Mouse (Mus musculus) hindbrain, embryonic 15.5 days (tissue): ENCODE measurements at regions not wholly inside any gene's neighbourhood (a gene's known extent, or its start where the extent isn't known, plus 50 kb on each side); places are given as distances from the start of the nearest gene placed in this dataset.
"Not testable (repeated sequence)": the region's sequence is repeated elsewhere in the genome, so short reads cannot be mapped to it uniquely, and the experiment has no call there.

Experiments used
- ATAC-seq: fragments of 200-750 bp; cut with Nextera tagmentation; 2 replicates; pipeline ENCODE4 v1.8.0; 2017; ENCODE audit warnings: low read depth, moderate number of reproducible peaks, moderate TSS enrichment; ENCODE audit not compliant: low FRiP score
- H3K27ac ChIP-seq: fragments of 300-500 bp; sonication (generic); replicated peaks from 2 replicates; pipeline ENCODE4 v1.5.1; 2015; ENCODE audit warnings: mild to moderate bottlenecking, inconsistent platforms
- H3K27me3 ChIP-seq: fragments of 300-500 bp; sonication (generic); 2 replicates; pipeline ENCODE4 v1.6.1; 2015; ENCODE audit warnings: control low read depth, inconsistent platforms
- H3K36me3 ChIP-seq: fragments of 300-500 bp; sonication (generic); 2 replicates; pipeline ENCODE4 v1.6.1; 2015; ENCODE audit warnings: control low read depth, inconsistent platforms
- H3K4me1 ChIP-seq: fragments of 300-500 bp; sonication (generic); replicated peaks from 2 replicates; pipeline ENCODE4 v1.6.1; 2015; ENCODE audit warnings: control low read depth, inconsistent platforms
- H3K4me2 ChIP-seq: fragments of 300-500 bp; sonication (generic); 2 replicates; pipeline ENCODE4 v1.6.1; 2015; ENCODE audit warnings: moderate library complexity, mild to moderate bottlenecking, inconsistent platforms
- H3K4me3 ChIP-seq: fragments of 300-500 bp; sonication (generic); 2 replicates; pipeline ENCODE4 v1.5.1; 2015; ENCODE audit warnings: mild to moderate bottlenecking, inconsistent platforms
- H3K9ac ChIP-seq: fragments of 300-500 bp; sonication (generic); 2 replicates; pipeline ENCODE4 v1.6.1; 2015; ENCODE audit warnings: inconsistent platforms
- H3K9me3 ChIP-seq: fragments of 300-500 bp; sonication (generic); 2 replicates; pipeline ENCODE4 v1.6.1; 2016; ENCODE audit warnings: control low read depth, inconsistent platforms
- WGBS: fragments of 180-500 bp; shearing (Covaris S2); methylation state at CpG from one replicate; pipeline ENCODE4 v1.1.7; 2015; 5-methylcytosine and 5-hydroxymethylcytosine counted together

GRCm38 (mm10) chr2:94772801-94773200, 334.9 kb upstream of the Api5 start:
- H3K4me3 ChIP-seq = no peak overlapping the region
- H3K36me3 ChIP-seq = no peaks in the 10 kb centered on the region
- no peak overlapping the region for H3K4me2 ChIP-seq
- WGBS = 83% methylated on average over 3 of the region's 3 CpGs
- no peak for ATAC-seq
- H3K9ac ChIP-seq = no peak overlapping the region
- H3K27me3 ChIP-seq = no peaks in the 10 kb centered on the region
- 0 out of 2 replicates have a peak, but pooled peaks cover 4% of the 10 kb centered on the region for H3K4me1 ChIP-seq
- H3K9me3 ChIP-seq = no peaks in the 10 kb centered on the region
- H3K27ac ChIP-seq = no peak overlapping the region

GRCm38 (mm10) chr2:94772268-94772667, 334.3 kb upstream of the Api5 start:
- Histone ChIP-seq H3K4me3 (no peak overlapping the region), H3K27ac (no peak overlapping the region), H3K9me3 (no peaks in the 10 kb centered on the region), H3K4me1 (0 out of 2 replicates have a peak, but pooled peaks cover 4% of the 10 kb centered on the region), H3K9ac (no peak overlapping the region), H3K36me3 (no peaks in the 10 kb centered on the region), H3K27me3 (no peaks in the 10 kb centered on the region), H3K4me2 (no peak overlapping the region)
- ATAC-seq = no peak
- 25% methylated on average over 4 of the region's 4 CpGs for WGBS

DNA sequence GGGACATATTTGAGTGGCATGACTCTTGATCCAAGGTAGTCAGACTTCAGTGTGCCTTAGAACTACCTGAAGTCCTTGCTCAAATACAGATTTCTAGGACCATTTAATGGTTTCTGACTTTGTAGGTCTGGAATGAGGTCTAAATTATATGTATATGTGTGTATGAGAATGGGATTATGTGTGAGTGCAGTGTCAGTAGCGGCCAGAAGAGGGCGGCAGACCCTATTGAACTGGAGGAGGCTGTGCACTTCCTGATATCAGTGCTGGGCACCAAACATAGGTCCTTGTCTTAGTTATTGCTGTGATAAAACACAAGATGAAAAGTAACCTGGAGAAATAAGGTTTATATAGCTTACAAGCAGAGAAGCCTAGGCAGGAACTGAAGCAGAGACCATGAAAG, 328.6 kb upstream of the Api5 start:
- no peak overlapping the region for H3K4me3 ChIP-seq
- no peaks in the 10 kb centered on the region for H3K27me3 ChIP-seq
- ATAC-seq = no peak
- no peak overlapping the region for H3K27ac ChIP-seq
- peaks cover 8% of the 10 kb centered on the region for H3K4me1 ChIP-seq
- H3K9ac ChIP-seq = no peak overlapping the region
- H3K4me2 ChIP-seq = no peak overlapping the region
- no peaks in the 10 kb centered on the region for H3K36me3 ChIP-seq
- no peaks in the 10 kb centered on the region for H3K9me3 ChIP-seq
- 95% methylated on average over 2 of the region's 2 CpGs for WGBS

GRCm38 (mm10) chr2:94764852-94765435, 327.0 kb upstream of the Api5 start:
- no peaks in the 10 kb centered on the region for H3K36me3 ChIP-seq
- H3K4me3 ChIP-seq = no peak overlapping the region
- H3K4me1 ChIP-seq = peaks cover 8% of the 10 kb centered on the region
- peak overlapping the region; percentile 21 for H3K4me2 ChIP-seq
- no peaks in the 10 kb centered on the region for H3K9me3 ChIP-seq
- WGBS = 14% methylated on average over 8 of the region's 8 CpGs
- ATAC-seq = peak; percentile 78
- H3K27ac ChIP-seq = peak overlapping the region; percentile 46; the same call in 1 of the 2 replicates
- no peaks in the 10 kb centered on the region for H3K27me3 ChIP-seq
- no peak overlapping the region for H3K9ac ChIP-seq

GRCm38 (mm10) chr2:94764451-94764850, 326.5 kb upstream of the Api5 start:
- H3K9ac ChIP-seq = no peak overlapping the region
- H3K4me2 ChIP-seq = no peak overlapping the region
- no peaks in the 10 kb centered on the region for H3K27me3 ChIP-seq
- H3K36me3 ChIP-seq = no peaks in the 10 kb centered on the region
- no peak overlapping the region for H3K27ac ChIP-seq
- peaks cover 8% of the 10 kb centered on the region for H3K4me1 ChIP-seq
- no peak overlapping the region for H3K4me3 ChIP-seq
- 0 out of 2 replicates have a peak, but pooled peaks have one; percentile 54 for ATAC-seq
- no peaks in the 10 kb centered on the region for H3K9me3 ChIP-seq
- WGBS = 7% methylated on average over 3 of the region's 3 CpGs

GRCm38 (mm10) chr2:94748161-94748711, 310.3 kb upstream of the Api5 start:
- H3K4me1 ChIP-seq = no peaks in the 10 kb centered on the region
- no peaks in the 10 kb centered on the region for H3K9me3 ChIP-seq
- ATAC-seq = no peak
- H3K36me3 ChIP-seq = no peaks in the 10 kb centered on the region
- no peak overlapping the region for H3K9ac ChIP-seq
- no peak overlapping the region for H3K27ac ChIP-seq
- no peaks in the 10 kb centered on the region for H3K27me3 ChIP-seq
- WGBS = 79% methylated on average over 3 of the region's 3 CpGs
- H3K4me3 ChIP-seq = no peak overlapping the region
- H3K4me2 ChIP-seq = no peak overlapping the region

DNA sequence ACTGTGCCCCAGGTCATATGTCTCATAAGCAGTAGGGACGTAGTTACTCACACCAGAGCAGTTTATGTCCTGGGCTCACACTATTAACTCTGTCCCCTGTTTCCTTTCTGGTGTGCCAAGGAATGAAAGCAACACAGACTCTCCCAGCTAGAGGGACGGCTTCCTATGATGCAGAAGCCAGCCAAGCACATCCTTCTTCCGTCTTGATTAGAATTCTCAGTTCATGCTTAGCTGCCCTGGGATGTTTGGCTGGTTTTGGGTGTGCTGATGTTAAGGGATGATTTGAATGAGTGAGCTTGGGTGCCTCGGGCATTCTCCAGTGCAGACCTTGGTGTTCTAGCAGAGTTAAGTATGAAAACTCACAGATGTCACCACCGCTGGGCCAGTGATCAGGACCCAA, 291.9 kb upstream of the Api5 start:
- no peak overlapping the region for H3K27ac ChIP-seq
- WGBS = 66% methylated on average over 5 of the region's 5 CpGs

DNA sequence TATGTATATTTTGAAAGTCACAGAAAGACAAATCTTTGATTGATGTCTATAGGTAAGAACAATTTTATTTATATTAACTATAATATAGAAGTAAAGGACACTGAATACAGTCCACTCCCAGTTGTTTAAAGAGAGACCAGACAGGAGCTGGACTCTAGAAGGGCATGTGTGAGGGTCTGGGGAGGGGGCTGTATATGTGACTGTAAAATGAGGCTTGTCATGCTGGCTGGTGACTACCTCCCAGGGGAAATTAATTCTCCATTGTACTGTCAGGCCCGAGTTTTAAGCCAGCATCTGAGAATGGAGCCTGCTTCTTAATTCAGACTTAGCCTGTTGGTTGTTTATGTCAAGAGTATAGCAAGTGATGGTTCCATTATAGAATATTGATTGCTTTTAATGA, 261.4 kb upstream of the Api5 start:
- no peaks in the 10 kb centered on the region for H3K9me3 ChIP-seq
- no peak overlapping the region for H3K27ac ChIP-seq
- H3K4me2 ChIP-seq = no peak overlapping the region
- no peaks in the 10 kb centered on the region for H3K36me3 ChIP-seq
- no peak overlapping the region for H3K9ac ChIP-seq
- H3K27me3 ChIP-seq = no peaks in the 10 kb centered on the region
- no peak overlapping the region for H3K4me3 ChIP-seq
- WGBS = 29% methylated on average over 1 of the region's 1 CpGs
- ATAC-seq = no peak
- no peaks in the 10 kb centered on the region for H3K4me1 ChIP-seq

More for the DNA sequence above, 291.9 kb upstream of the Api5 start:
- no peaks in the 10 kb centered on the region for H3K36me3 ChIP-seq
- H3K4me1 ChIP-seq = no peaks in the 10 kb centered on the region; the same call in 1 of the 2 replicates
- no peaks in the 10 kb centered on the region for H3K9me3 ChIP-seq
- no peak for ATAC-seq
- no peak overlapping the region for H3K4me2 ChIP-seq
- no peak overlapping the region for H3K4me3 ChIP-seq
- no peaks in the 10 kb centered on the region for H3K27me3 ChIP-seq
- H3K9ac ChIP-seq = no peak overlapping the region

- Histone ChIP-seq H3K27me3 (no peaks in the 10 kb centered on the region), H3K9ac (no peak overlapping the region), H3K36me3 (no peaks in the 10 kb centered on the region), H3K27ac (no peak overlapping the region), H3K4me1 (no peaks in the 10 kb centered on the region; the same call in 1 of the 2 replicates), H3K4me2 (no peak overlapping the region), H3K4me3 (no peak overlapping the region), H3K9me3 (no peaks in the 10 kb centered on the region)
- ATAC-seq = no peak
- WGBS = 71% methylated on average over 3 of the region's 3 CpGs
Observed at GRCm38 (mm10) chr2:94695212-94695611, 257.3 kb upstream of the Api5 start.

DNA sequence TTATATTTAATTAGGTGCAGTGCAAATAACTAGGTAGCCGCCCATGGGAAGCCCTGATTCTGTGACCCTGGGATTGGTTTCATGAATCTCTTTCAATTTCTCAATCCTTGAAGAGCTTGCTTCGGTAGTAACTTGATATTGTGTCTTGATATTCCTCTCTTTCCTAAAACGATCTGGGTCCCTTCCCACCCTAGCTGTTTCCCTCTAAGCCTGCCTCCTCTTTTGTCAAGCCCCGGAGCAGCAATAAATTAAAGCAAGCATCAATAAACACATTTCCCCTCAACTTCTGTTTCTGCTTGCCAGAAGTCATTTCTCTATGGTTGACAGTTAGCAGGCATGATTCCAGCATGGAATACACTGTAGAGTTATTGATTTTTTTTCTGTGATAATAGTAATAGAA, 252.6 kb upstream of the Api5 start:
- H3K9me3 ChIP-seq = no peaks in the 10 kb centered on the region
- H3K4me3 ChIP-seq = no peak overlapping the region
- no peaks in the 10 kb centered on the region; the same call in 1 of the 2 replicates for H3K4me1 ChIP-seq
- WGBS = 48% methylated on average over 4 of the region's 4 CpGs
- no peak overlapping the region for H3K27ac ChIP-seq
- no peak overlapping the region for H3K4me2 ChIP-seq
- no peak for ATAC-seq
- no peaks in the 10 kb centered on the region for H3K36me3 ChIP-seq
- H3K9ac ChIP-seq = no peak overlapping the region
- no peaks in the 10 kb centered on the region for H3K27me3 ChIP-seq

DNA sequence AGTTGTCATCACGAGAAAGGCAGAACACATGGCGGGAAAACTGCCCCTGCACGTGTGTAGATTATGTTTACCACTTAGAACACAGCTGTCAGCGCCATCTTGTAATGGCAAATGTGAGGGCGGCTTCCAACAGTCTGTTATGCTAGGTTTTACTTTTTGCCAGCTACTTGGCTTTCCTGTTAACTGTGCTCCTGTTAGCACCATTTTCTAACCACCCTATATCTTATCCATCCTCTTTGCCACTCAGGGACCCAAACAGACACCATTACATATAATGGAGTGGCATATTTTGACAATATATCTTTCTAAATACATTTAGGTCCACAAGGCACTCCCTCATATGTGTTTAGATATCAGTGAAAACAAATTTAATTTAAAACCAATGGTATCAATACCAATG, 247.7 kb upstream of the Api5 start:
- ATAC-seq, H3K27me3 ChIP-seq, H3K4me3 ChIP-seq, H3K9me3 ChIP-seq, H3K4me2 ChIP-seq, H3K36me3 ChIP-seq, H3K9ac ChIP-seq, H3K4me1 ChIP-seq, H3K27ac ChIP-seq: not testable (repeated sequence)
- WGBS = 89% methylated on average over 3 of the region's 5 CpGs

DNA sequence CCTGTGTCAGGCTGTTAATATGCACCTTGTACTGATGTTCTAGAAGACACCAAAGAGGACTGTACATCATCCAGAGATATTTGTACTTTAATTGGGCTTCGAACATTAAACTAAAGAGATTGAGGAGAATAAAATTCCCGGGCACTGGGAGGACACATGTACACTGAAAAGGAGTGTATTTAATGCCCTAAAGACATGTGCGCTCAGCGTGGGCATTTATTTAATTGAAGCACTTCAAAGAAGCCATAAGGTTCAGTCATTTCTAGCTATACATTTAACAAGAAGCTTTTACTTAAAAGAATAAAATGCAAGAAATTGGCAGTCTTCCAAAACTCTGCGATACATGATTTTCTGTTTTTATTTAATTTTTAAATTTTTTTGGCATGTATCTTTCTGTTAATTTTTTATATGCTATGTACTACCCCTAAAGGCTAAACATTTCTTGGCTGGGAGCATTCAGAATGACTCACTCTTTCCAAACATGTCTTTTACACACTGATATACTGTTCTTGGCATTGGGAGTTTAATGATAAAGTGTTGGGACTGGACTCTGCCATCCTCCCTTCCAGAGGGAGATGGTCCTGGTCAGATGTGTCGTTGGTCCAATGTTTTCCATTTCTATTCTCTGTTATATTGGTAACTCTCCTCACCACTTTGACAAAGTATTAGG, 242.3 kb upstream of the Api5 start:
- 85% methylated on average over 6 of the region's 6 CpGs for WGBS
- ATAC-seq = no peak
- Histone ChIP-seq H3K9me3 (no peaks in the 10 kb centered on the region), H3K4me3 (no peak overlapping the region), H3K27ac (no peak overlapping the region), H3K4me2 (no peak overlapping the region), H3K27me3 (no peaks in the 10 kb centered on the region), H3K4me1 (no peaks in the 10 kb centered on the region), H3K36me3 (no peaks in the 10 kb centered on the region), H3K9ac (no peak overlapping the region)
